Mouse (Mus musculus): ENCODE measurements around the gene Aph1c. TPM values are rescaled to one million over a fixed set of nuclear protein-coding genes. Genes with fewer than 3 reads are reported as not detected.

Gene Aph1c
- polyA plus RNA-seq, 1 experiment from 2014 or later = 2.1 TPM

- Histone ChIP-seq H3K4me1 (replicated peaks) (0 out of 2 replicates have a peak, but pooled peaks cover 4% of the 10 kb centered on the region), H3K4me2 (replicated peaks) (no peak overlapping the region), H3K36me3 (no peaks in the 10 kb centered on the region), H3K9ac (replicated peaks) (no peak overlapping the region), H3K27me3 (no peaks in the 10 kb centered on the region), H3K27ac (no peak overlapping the region), H3K4me3 (replicated peaks) (no peak overlapping the region), H3K9me3 (no peaks in the 10 kb centered on the region)
- ATAC-seq = no peak
- WGBS = 92% methylated on average over 1 of the region's 1 CpGs
These were observed 65.8 kb downstream of the Aph1c start for GRCm38 (mm10) chr9:66768721-66769120.

Other genes starting within 250 kb of the Aph1c start
- gene Usp3, start 241.6 kb downstream of the Aph1c start, polyA plus RNA-seq (2015; fragmentation: Nextera tagmentation; extraction: Ambion mirVana) = 109 and 118 TPM in 2 replicates
- gene Car12, start 121.0 kb downstream of the Aph1c start, polyA plus RNA-seq (2015; fragmentation: Nextera tagmentation; extraction: Ambion mirVana) = 1.1 and 1.3 TPM in 2 replicates
- 23.3 and 24.7 TPM in 2 replicates for gene Aph1b, start 39.2 kb downstream of the Aph1c start, polyA plus RNA-seq (2015; fragmentation: Nextera tagmentation; extraction: Ambion mirVana)
- 0.34 and 0.69 TPM in 2 replicates for gene Gm10647, start 37.7 kb downstream of the Aph1c start, polyA plus RNA-seq (2015; fragmentation: Nextera tagmentation; extraction: Ambion mirVana)
- 31.1 and 32.4 TPM in 2 replicates for gene Rab8b, start 85.0 kb upstream of the Aph1c start, polyA plus RNA-seq (2015; fragmentation: Nextera tagmentation; extraction: Ambion mirVana)
- 340 and 349 TPM in 2 replicates for gene Rps27l, start 111.4 kb upstream of the Aph1c start, polyA plus RNA-seq (2015; fragmentation: Nextera tagmentation; extraction: Ambion mirVana)
- 9.8 and 10.8 TPM in 2 replicates for gene Lactb, start 140.8 kb upstream of the Aph1c start, polyA plus RNA-seq (2015; fragmentation: Nextera tagmentation; extraction: Ambion mirVana)
- 115 and 118 TPM in 2 replicates for gene Tpm1, start 214.7 kb upstream of the Aph1c start, polyA plus RNA-seq (2015; fragmentation: Nextera tagmentation; extraction: Ambion mirVana)